19 mouse cellular contexts compared by ENCODE assay signal in genomic region chr12:64335167-64335566, GRCm38 (mm10).
"Had no signal": no experiment of that assay in that cellular context is flagged by ENCODE, and none has a peak within 500 bp of the region (broad histone marks: within the 10 kb centered on the region; RNA-seq: fewer than 3 reads in every experiment).

No protein-coding gene starts in this region.

- H3K9me3 ChIP-seq: midbrain, embryonic 10.5 days; midbrain, embryonic 12.5 days; neural tube, embryonic 13.5 days; neural tube, embryonic 15.5 days had no signal

- H3K9ac ChIP-seq: lung, embryonic 14.5 days; midbrain, embryonic 12.5 days; neural tube, embryonic 13.5 days; neural tube, embryonic 15.5 days had no signal

- H3K4me2 ChIP-seq: lung, embryonic 14.5 days; midbrain, embryonic 12.5 days; neural tube, embryonic 13.5 days; neural tube, embryonic 15.5 days had no signal

- H3K4me1 ChIP-seq: midbrain, embryonic 10.5 days; midbrain, embryonic 12.5 days; neural tube, embryonic 13.5 days; neural tube, embryonic 15.5 days had no signal

- DNase-seq: lung, adult 18-20 months; lung, embryonic 14.5 days; lung, postnatal 10 days; lung, postnatal 4 days; midbrain, embryonic 14.5 days; retina, postnatal 1 day; right cerebral cortex, adult 18-20 months; right cerebral cortex, postnatal 25 days; right cerebral cortex, postnatal 4 days; spleen, adult 18-20 months; thymus, adult 18-20 months; thymus, postnatal 14 days; thymus, postnatal 36 days had no signal

- H3K27ac ChIP-seq: midbrain, embryonic 10.5 days; midbrain, embryonic 12.5 days; neural tube, embryonic 13.5 days; neural tube, embryonic 15.5 days had no signal

- H3K36me3 ChIP-seq: midbrain, embryonic 10.5 days; midbrain, embryonic 12.5 days; neural tube, embryonic 13.5 days; neural tube, embryonic 15.5 days had no signal

- ATAC-seq: midbrain, embryonic 16.5 days had no signal

- H3K4me3 ChIP-seq: midbrain, embryonic 10.5 days; midbrain, embryonic 12.5 days; myocyte; neural tube, embryonic 13.5 days; neural tube, embryonic 15.5 days had no signal

- H3K27me3 ChIP-seq: midbrain, embryonic 12.5 days; neural tube, embryonic 13.5 days; neural tube, embryonic 15.5 days had no signal
